Mouse (Mus musculus): ENCODE results near the gene Cc2d1b.

DNA sequence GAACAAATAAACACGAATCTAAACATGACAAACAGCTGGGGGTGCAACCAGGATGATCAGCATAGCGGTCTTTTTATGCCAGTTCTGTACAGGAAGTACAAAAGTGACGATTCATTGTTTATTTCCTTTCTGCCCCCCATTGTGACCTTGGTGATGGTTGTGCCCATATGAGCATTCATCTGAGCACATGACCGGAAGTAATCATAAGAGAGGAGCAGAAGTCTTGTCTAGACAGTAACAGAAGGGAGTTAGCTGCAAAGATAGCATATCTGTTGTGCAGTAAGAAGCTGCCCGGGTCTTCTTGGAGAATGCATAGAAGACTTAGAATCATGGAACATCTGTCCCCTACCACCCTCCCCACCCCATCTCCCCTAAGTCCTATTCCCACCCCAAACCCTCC lies 19.0 kb downstream of the Cc2d1b start:
- TF ChIP-seq POLR2A (IDR thresholded peaks at IDR 0.05; ENCODE audit: extremely low read depth, insufficient read depth, low read length) (no peak), CTCF (IDR thresholded peaks at IDR 0.05; ENCODE audit: extremely low read depth, insufficient read depth, low read length) (no peak)
